Mouse (Mus musculus) kidney, postnatal 0 days (tissue): ENCODE measurements around the gene Psma1. TPM values are rescaled to one million over a fixed set of nuclear protein-coding genes. Genes with fewer than 3 reads are reported as not detected.

Experiments used
- ATAC-seq: fragments of 200-750 bp; cut with Nextera tagmentation; replicated peaks from 2 replicates; pipeline ENCODE4 v1.8.0; 2017; ENCODE audit warnings: low read depth, moderate number of reproducible peaks, moderate TSS enrichment, moderate library complexity; ENCODE audit not compliant: low FRiP score
- DNase-seq: peaks from one replicate; pipeline ENCODE4 v3.0.0-alpha.2; 2016; ENCODE audit warnings: low spot score
- H3K27ac ChIP-seq: fragments of 300-500 bp; sonication (generic); 2 replicates; pipeline ENCODE4 v1.5.1; 2014; ENCODE audit warnings: mild to moderate bottlenecking
- H3K27me3 ChIP-seq: fragments of 300-500 bp; sonication (generic); 2 replicates; pipeline ENCODE4 v1.6.1; 2014; ENCODE audit warnings: low read length, mixed read lengths; ENCODE audit not compliant: insufficient read depth
- H3K36me3 ChIP-seq: fragments of 300-500 bp; sonication (generic); 2 replicates; pipeline ENCODE4 v1.6.1; 2014; ENCODE audit warnings: low read length, mixed read lengths; ENCODE audit not compliant: insufficient read depth
- H3K4me1 ChIP-seq: fragments of 300-500 bp; sonication (generic); replicated peaks from 2 replicates; pipeline ENCODE4 v1.6.1; 2014; ENCODE audit warnings: antibody characterized with exemption, low read length, mixed read lengths; ENCODE audit not compliant: insufficient read depth
- H3K4me2 ChIP-seq: fragments of 300-500 bp; sonication (generic); 2 replicates; pipeline ENCODE4 v1.6.1; 2014; ENCODE audit warnings: mild to moderate bottlenecking, low read length, moderate library complexity, mixed read lengths
- H3K4me3 ChIP-seq: fragments of 300-500 bp; sonication (generic); replicated peaks from 2 replicates; pipeline ENCODE4 v1.5.1; 2014; ENCODE audit warnings: low read depth, low read length
- H3K9ac ChIP-seq: fragments of 300-500 bp; sonication (generic); 2 replicates; pipeline ENCODE4 v1.6.1; 2014; ENCODE audit warnings: low read depth, low read length
- H3K9me3 ChIP-seq: fragments of 300-500 bp; sonication (generic); replicated peaks from 2 replicates; pipeline ENCODE4 v1.6.1; 2016; ENCODE audit warnings: low read length, inconsistent platforms, mixed read lengths
- CTCF ChIP-seq: IDR thresholded peaks from 2 replicates; pipeline ENCODE4 v1.5.1; 2016; ENCODE audit warnings: antibody characterized with exemption, low read depth, mild to moderate bottlenecking, moderate library complexity
- WGBS: fragments of 180-500 bp; shearing (Covaris S2); extraction: QIAGEN DNeasy Blood & Tissue Kit; methylation state at CpG from one replicate; pipeline ENCODE4 v1.1.7; 2014; 5-methylcytosine and 5-hydroxymethylcytosine counted together
- polyA plus RNA-seq: library from polyadenylated mRNA; unstranded; fragments of >200 nt; fragmentation: Nextera tagmentation; extraction: Ambion mirVana; gene quantifications from 2 replicates; pipeline ENCODE4 v1.2.1, GENCODE M21; 2015

Gene Psma1
- polyA plus RNA-seq, 1 experiment from 2014 or later, result 387 TPM

- ATAC-seq, result no peak
- H3K4me1 ChIP-seq, result peaks cover 1% of the 10 kb centered on the region; the same call in 1 of the 2 replicates
- no peak overlapping the region for H3K4me2 ChIP-seq
- no peak overlapping the region for H3K9ac ChIP-seq
- H3K27ac ChIP-seq, result no peak overlapping the region
- WGBS, result 36% methylated on average over 5 of the region's 5 CpGs
- TF ChIP-seq CTCF, result no peak
- peak; percentile 70 for DNase-seq
- H3K36me3 ChIP-seq, result no peaks in the 10 kb centered on the region
- no peaks in the 10 kb centered on the region for H3K27me3 ChIP-seq
- H3K4me3 ChIP-seq, result no peak overlapping the region
- H3K9me3 ChIP-seq, result no peaks in the 10 kb centered on the region
These were observed 41.5 kb upstream of the Psma1 start for GRCm38 (mm10) chr7:114317389-114317792.

GRCm38 (mm10) chr7:114316361-114316871 lies 40.5 kb upstream of the Psma1 start:
- H3K9me3 ChIP-seq, result no peaks in the 10 kb centered on the region
- H3K4me1 ChIP-seq, result no peaks in the 10 kb centered on the region
- 80% methylated on average over 5 of the region's 5 CpGs for WGBS
- no peak overlapping the region for H3K4me2 ChIP-seq
- ATAC-seq, result no peak
- no peak overlapping the region for H3K4me3 ChIP-seq
- no peak for TF ChIP-seq CTCF
- no peaks in the 10 kb centered on the region for H3K36me3 ChIP-seq
- H3K27ac ChIP-seq, result no peak overlapping the region
- DNase-seq, result no peak
- no peaks in the 10 kb centered on the region for H3K27me3 ChIP-seq
- H3K9ac ChIP-seq, result no peak overlapping the region

DNA sequence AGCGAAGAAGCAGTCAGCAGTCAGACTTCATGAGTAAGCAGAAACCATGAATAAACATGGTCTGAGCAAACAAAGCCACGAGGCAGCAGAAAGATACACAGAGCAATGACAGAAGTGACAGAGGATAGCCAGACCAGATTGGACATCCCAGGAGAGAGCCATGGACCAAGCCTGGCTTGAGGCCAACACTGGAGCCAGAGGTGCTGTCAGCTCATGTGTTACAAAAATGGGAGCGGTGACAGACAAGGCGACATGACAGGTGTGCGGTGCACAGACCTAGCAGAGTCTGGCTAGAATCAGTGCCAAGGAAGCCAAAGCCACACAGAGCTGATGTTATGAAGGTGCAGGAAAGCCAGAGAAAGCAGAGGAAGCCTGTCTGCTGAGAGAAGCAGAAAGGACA lies 35.3 kb upstream of the Psma1 start:
- Histone ChIP-seq H3K4me3 (no peak overlapping the region), H3K4me2 (no peak overlapping the region), H3K36me3 (no peaks in the 10 kb centered on the region), H3K27ac (no peak overlapping the region), H3K9ac (no peak overlapping the region), H3K9me3 (no peaks in the 10 kb centered on the region), H3K27me3 (no peaks in the 10 kb centered on the region), H3K4me1 (no peaks in the 10 kb centered on the region)
- DNase-seq (no peak), ATAC-seq (no peak)
- no peak for TF ChIP-seq CTCF
- WGBS, result 58% methylated on average over 5 of the region's 5 CpGs

DNA sequence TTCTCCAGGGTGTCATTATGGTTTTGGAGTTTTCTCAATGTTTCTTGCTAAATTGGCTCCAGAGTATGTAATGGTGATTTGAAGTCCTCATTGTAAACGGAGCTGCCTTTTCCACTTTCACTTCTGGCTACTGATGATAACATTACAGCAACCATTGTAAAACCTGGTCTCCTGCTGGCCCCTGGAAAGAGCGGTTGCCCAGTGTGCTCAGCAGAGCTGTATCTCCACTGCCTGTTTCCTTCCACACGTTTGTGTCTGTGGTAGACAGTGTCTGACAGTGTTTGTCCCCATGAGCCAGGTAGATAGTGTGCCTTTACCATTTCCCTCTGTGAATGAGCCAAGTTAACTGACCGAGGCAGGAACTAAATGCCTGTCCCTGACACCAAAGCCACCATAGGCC lies 33.1 kb upstream of the Psma1 start:
- Histone ChIP-seq H3K36me3 (no peaks in the 10 kb centered on the region), H3K4me2 (no peak overlapping the region), H3K27ac (no peak overlapping the region), H3K4me3 (no peak overlapping the region), H3K9me3 (no peaks in the 10 kb centered on the region), H3K4me1 (no peaks in the 10 kb centered on the region), H3K27me3 (no peaks in the 10 kb centered on the region), H3K9ac (no peak overlapping the region)
- WGBS, result 52% methylated on average over 4 of the region's 4 CpGs
- ATAC-seq, result no peak
- no peak for DNase-seq
- TF ChIP-seq CTCF, result no peak

- Histone ChIP-seq H3K4me1 (no peaks in the 10 kb centered on the region), H3K4me2 (no peak overlapping the region), H3K36me3 (no peaks in the 10 kb centered on the region), H3K9ac (no peak overlapping the region), H3K27ac (no peak overlapping the region), H3K4me3 (no peak overlapping the region), H3K27me3 (no peaks in the 10 kb centered on the region), H3K9me3 (no peaks in the 10 kb centered on the region)
- no peak for ATAC-seq
- WGBS, result 59% methylated on average over 4 of the region's 4 CpGs
- TF ChIP-seq CTCF, result no peak
- no peak for DNase-seq
These were observed 25.4 kb upstream of the Psma1 start for GRCm38 (mm10) chr7:114301293-114301782.

DNA sequence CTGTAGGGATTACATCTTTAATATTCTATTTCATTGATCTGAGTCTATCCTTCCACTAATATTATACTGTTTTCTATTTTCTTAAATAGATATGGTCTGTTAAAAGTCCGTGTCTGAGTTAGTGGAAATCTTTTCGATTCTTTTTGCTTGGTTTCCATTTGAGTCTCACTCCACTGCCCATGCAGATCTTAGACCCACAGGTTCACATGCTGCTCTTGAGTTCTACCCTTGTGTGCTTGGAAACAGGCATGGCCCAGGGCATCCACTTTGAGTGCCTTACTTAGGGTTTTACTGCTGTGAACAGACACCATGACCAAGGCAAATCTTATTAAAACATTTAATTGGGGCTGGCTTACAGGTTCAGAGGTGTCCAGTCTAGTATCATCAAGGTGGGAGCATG lies 24.9 kb upstream of the Psma1 start:
- 68% methylated on average over 2 of the region's 2 CpGs for WGBS
- Histone ChIP-seq H3K4me3 (no peak overlapping the region), H3K27ac (no peak overlapping the region), H3K36me3 (no peaks in the 10 kb centered on the region), H3K9ac (no peak overlapping the region), H3K4me2 (no peak overlapping the region), H3K9me3 (no peaks in the 10 kb centered on the region), H3K4me1 (no peaks in the 10 kb centered on the region), H3K27me3 (no peaks in the 10 kb centered on the region)
- ATAC-seq (no peak), DNase-seq (no peak)
- TF ChIP-seq CTCF, result no peak

- Histone ChIP-seq H3K9me3 (no peaks in the 10 kb centered on the region), H3K27me3 (no peaks in the 10 kb centered on the region), H3K4me1 (no peaks in the 10 kb centered on the region), H3K27ac (no peak overlapping the region), H3K36me3 (no peaks in the 10 kb centered on the region), H3K4me3 (no peak overlapping the region), H3K4me2 (no peak overlapping the region), H3K9ac (no peak overlapping the region)
- 53% methylated on average over 4 of the region's 4 CpGs for WGBS
- no peak for TF ChIP-seq CTCF
- ATAC-seq (no peak), DNase-seq (no peak)
These were observed 23.3 kb upstream of the Psma1 start for GRCm38 (mm10) chr7:114299247-114299646.
